14 mouse cellular contexts compared by ENCODE assay signal in genomic region chr9:60841393-60841792, GRCm38 (mm10). TPM values are rescaled to one million over a fixed set of nuclear protein-coding genes. Genes with fewer than 3 reads are reported as not detected.
DNase-seq lines count a peak whose midpoint lies in the region; ATAC-seq and TF ChIP-seq lines count a peak whose summit lies in the region.
"Had no signal": no experiment of that assay in that cellular context is flagged by ENCODE, and none has a peak within 500 bp of the region (broad histone marks: within the 10 kb centered on the region; RNA-seq: fewer than 3 reads in every experiment).

No protein-coding gene starts in this region.

- H3K27ac ChIP-seq in heart, embryonic 12.5 days (ENCODE audit: poor library complexity, severe bottlenecking): peak overlapping the region; percentile 39; the same call in 1 of the 2 replicates
- H3K27ac ChIP-seq in layer of hippocampus, adult 2 months: peak overlapping the region; percentile 46
- peak overlapping the region; percentile 9; the same call in 1 of the 2 replicates for H3K27ac ChIP-seq in stomach, embryonic 15.5 days
- H3K27ac ChIP-seq: hindbrain, embryonic 12.5 days had no signal

- no peak for ATAC-seq in heart, embryonic 12.5 days (ENCODE audit: insufficient number of reproducible peaks, low FRiP score)
- no peak for ATAC-seq in stomach, embryonic 15.5 days (ENCODE audit: insufficient read depth, low FRiP score, low read depth)

- H3K9me3 ChIP-seq in heart, embryonic 12.5 days (replicated peaks): no peaks in the 10 kb centered on the region
- H3K9me3 ChIP-seq in stomach, embryonic 15.5 days: no peaks in the 10 kb centered on the region
- H3K9me3 ChIP-seq: hindbrain, embryonic 12.5 days had no signal

- peak; percentile 27 for DNase-seq in adrenal gland, postnatal 10 days
- DNase-seq in adrenal gland, postnatal 4 days (ENCODE audit: low spot score in 2 of 2): no peak
- no peak for DNase-seq in heart, postnatal 4 days
- no peak for DNase-seq in layer of hippocampus, adult 2 months (ENCODE audit: low spot score in 2 of 2)
- no peak for DNase-seq in layer of hippocampus, adult 8-10 months (ENCODE audit: low spot score in 2 of 2)
- DNase-seq in urinary bladder, postnatal 36 days (ENCODE audit: low spot score in 2 of 2): no peak
- DNase-seq: adrenal gland, adult 8-10 months; lung, postnatal 10 days had no signal

- H3K4me3 ChIP-seq in heart, embryonic 12.5 days: no peak overlapping the region
- no peak overlapping the region for H3K4me3 ChIP-seq in layer of hippocampus, adult 2 months
- H3K4me3 ChIP-seq in stomach, embryonic 15.5 days (replicated peaks): no peak overlapping the region
- H3K4me3 ChIP-seq: hindbrain, embryonic 12.5 days; myocyte had no signal

- no peak for TF ChIP-seq CTCF in layer of hippocampus, adult 2 months (conservative IDR thresholded peaks at IDR 0.05)

- 45% methylated on average over 5 of the region's 5 CpGs for WGBS in heart, embryonic 12.5 days
- 33% methylated on average over 5 of the region's 5 CpGs for WGBS in stomach, embryonic 15.5 days

- peaks cover 65% of the 10 kb centered on the region for H3K4me1 ChIP-seq in heart, embryonic 12.5 days (replicated peaks)
- peaks cover 29% of the 10 kb centered on the region for H3K4me1 ChIP-seq in stomach, embryonic 15.5 days

- no peaks in the 10 kb centered on the region for H3K27me3 ChIP-seq in heart, embryonic 12.5 days (replicated peaks)
- no peaks in the 10 kb centered on the region for H3K27me3 ChIP-seq in stomach, embryonic 15.5 days (replicated peaks)
- H3K27me3 ChIP-seq: hindbrain, embryonic 12.5 days had no signal

- H3K4me2 ChIP-seq in heart, embryonic 12.5 days: no peak overlapping the region
- no peak overlapping the region for H3K4me2 ChIP-seq in stomach, embryonic 15.5 days
- H3K4me2 ChIP-seq: hindbrain, embryonic 12.5 days; liver, embryonic 11.5 days; midbrain, embryonic 11.5 days had no signal

- H3K36me3 ChIP-seq in heart, embryonic 12.5 days: peaks cover 3% of the 10 kb centered on the region; the same call in 1 of the 2 replicates
- H3K36me3 ChIP-seq in stomach, embryonic 15.5 days: no peaks in the 10 kb centered on the region
- H3K36me3 ChIP-seq: hindbrain, embryonic 12.5 days had no signal

- H3K9ac ChIP-seq in heart, embryonic 12.5 days: 0 out of 2 replicates have a peak overlapping the region, but pooled peaks have one; percentile 9
- H3K9ac ChIP-seq in stomach, embryonic 15.5 days: no peak overlapping the region
- H3K9ac ChIP-seq: hindbrain, embryonic 12.5 days had no signal

RNA-seq across cellular contexts. Expression of gene Uaca, which starts 47.1 kb away (rescaled TPM):
- 10 to 100 TPM; 40.7 to 51.1 TPM for total RNA-seq in adrenal gland, postnatal 10 days (2021)
- total RNA-seq in adrenal gland, postnatal 4 days (2021): 10 to 100 TPM; 56.7 to 68.1 TPM
- 38.9 and 39.0 TPM in 2 replicates for polyA plus RNA-seq in heart, embryonic 12.5 days (2016; fragmentation: Nextera tagmentation; extraction: Ambion mirVana)
- 10 to 100 TPM; 47.4 to 49.2 TPM for total RNA-seq in heart, postnatal 4 days (2021)
- 1 to 10 TPM; 6.8 to 6.9 TPM for total RNA-seq in layer of hippocampus, adult 2 months (2021)
- 1 to 10 TPM; 6.3 to 9.2 (median 7.9) TPM for total RNA-seq in layer of hippocampus, adult 8-10 months (2022)
- polyA plus RNA-seq in stomach, embryonic 15.5 days (2015; fragmentation: Nextera tagmentation; extraction: Ambion mirVana): 35.9 and 36.1 TPM in 2 replicates

Comparison
In these comparisons a context has a peak if more than half of its experiments do, and no peak if none do; other contexts are left out.
1. RNA of gene Uaca, which starts 47.1 kb away (total RNA-seq): 56.7 to 68.1 TPM in adrenal gland, postnatal 4 days, 40.7 to 51.1 TPM in adrenal gland, postnatal 10 days and 47.4 to 49.2 TPM in heart, postnatal 4 days; 6.3 to 9.2 TPM in layer of hippocampus, adult 8-10 months and 6.8 to 6.9 TPM in layer of hippocampus, adult 2 months; every median in the first group is over 4 times any median in the second.
2. Peak in every context shown above with its lines, with median percentiles within 50 percentile points of each other: H3K27ac ChIP-seq.